28 mouse cellular contexts compared by ENCODE assay signal in the genomic region with DNA sequence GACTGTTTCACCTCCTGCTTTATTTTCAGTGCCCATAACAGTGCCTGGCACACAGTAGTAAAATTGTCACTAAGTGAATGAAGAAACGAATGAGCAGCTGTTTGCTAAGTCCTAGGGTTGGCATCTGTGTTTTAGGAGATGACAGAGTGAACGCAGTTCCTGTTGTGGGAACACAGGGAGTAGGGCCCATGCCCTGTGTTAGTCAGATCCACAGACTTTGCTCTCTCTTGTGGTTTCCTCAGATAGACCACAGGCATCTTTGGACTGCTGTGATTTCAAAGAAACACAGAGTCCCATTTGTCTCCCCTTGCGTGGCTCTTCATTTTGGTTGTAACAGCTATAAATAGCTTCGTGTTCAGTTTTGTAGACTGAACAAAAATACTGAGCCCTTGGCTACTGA. TPM values are rescaled to one million over a fixed set of nuclear protein-coding genes. Genes with fewer than 3 reads are reported as not detected.
DNase-seq lines count a peak whose midpoint lies in the region; ATAC-seq and TF ChIP-seq lines count a peak whose summit lies in the region.
"Had no signal": no experiment of that assay in that cellular context is flagged by ENCODE, and none has a peak within 500 bp of the region (broad histone marks: within the 10 kb centered on the region; RNA-seq: fewer than 3 reads in every experiment).

No protein-coding gene starts in this region.

- H3K9me3 ChIP-seq in embryonic facial prominence, embryonic 13.5 days: no peaks in the 10 kb centered on the region
- no peaks in the 10 kb centered on the region for H3K9me3 ChIP-seq in embryonic facial prominence, embryonic 10.5 days
- no peaks in the 10 kb centered on the region for H3K9me3 ChIP-seq in embryonic facial prominence, embryonic 15.5 days (replicated peaks)
- H3K9me3 ChIP-seq: embryonic facial prominence, embryonic 12.5 days; forebrain, embryonic 10.5 days; heart, embryonic 13.5 days; hindbrain, embryonic 12.5 days; midbrain, embryonic 10.5 days; neural tube, embryonic 13.5 days; stomach, embryonic 15.5 days had no signal

- H3K4me1 ChIP-seq in embryonic facial prominence, embryonic 13.5 days: peaks cover 3% of the 10 kb centered on the region
- peaks cover 3% of the 10 kb centered on the region; the same call in 1 of the 2 replicates for H3K4me1 ChIP-seq in embryonic facial prominence, embryonic 10.5 days
- peaks cover 10% of the 10 kb centered on the region for H3K4me1 ChIP-seq in embryonic facial prominence, embryonic 15.5 days
- H3K4me1 ChIP-seq: embryonic facial prominence, embryonic 12.5 days; heart, embryonic 13.5 days; hindbrain, embryonic 12.5 days; stomach, embryonic 15.5 days had no signal

- no peaks in the 10 kb centered on the region for H3K79me2 ChIP-seq in myocyte (ENCODE audit: control insufficient read depth, insufficient read depth)

- no peak for DNase-seq in embryonic facial prominence, embryonic 10.5 days (ENCODE audit: low spot score)
- peak; percentile 92 for DNase-seq in Muller cell, postnatal 12 days (ENCODE audit: inconsistent ontology term)
- DNase-seq in left cerebral cortex, postnatal 4 days: no peak
- DNase-seq in cerebellum, postnatal 25 days: no peak
- no peak for DNase-seq in right cerebral cortex, postnatal 36 days (ENCODE audit: low spot score in 2 of 2)
- DNase-seq: adrenal gland, postnatal 14 days; B cell, adult 2 months; cerebellum, adult 9-10 months; gastrocnemius, postnatal 14 days; heart, adult 2 months; heart, postnatal 14 days; kidney, adult 8-10 months; kidney, postnatal 10 days; retina, postnatal 1 day; right cerebral cortex, postnatal 4 days; thymus, postnatal 36 days had no signal

- H3K27me3 ChIP-seq in embryonic facial prominence, embryonic 13.5 days: no peaks in the 10 kb centered on the region
- H3K27me3 ChIP-seq in embryonic facial prominence, embryonic 10.5 days (replicated peaks; ENCODE audit: low read depth, poor library complexity, severe bottlenecking): no peaks in the 10 kb centered on the region
- H3K27me3 ChIP-seq in embryonic facial prominence, embryonic 15.5 days: no peaks in the 10 kb centered on the region
- H3K27me3 ChIP-seq in myocyte (ENCODE audit: control insufficient read depth, insufficient read depth, insufficient read length): no peaks in the 10 kb centered on the region
- H3K27me3 ChIP-seq: embryonic facial prominence, embryonic 12.5 days; heart, embryonic 13.5 days; hindbrain, embryonic 12.5 days; neural tube, embryonic 13.5 days; stomach, embryonic 15.5 days had no signal

- H3K36me3 ChIP-seq in embryonic facial prominence, embryonic 13.5 days: peaks cover 59% of the 10 kb centered on the region
- peaks cover 57% of the 10 kb centered on the region for H3K36me3 ChIP-seq in embryonic facial prominence, embryonic 10.5 days (replicated peaks)
- H3K36me3 ChIP-seq in embryonic facial prominence, embryonic 15.5 days: peaks cover 39% of the 10 kb centered on the region
- H3K36me3 ChIP-seq in myocyte (ENCODE audit: control insufficient read depth, insufficient read depth): peaks cover 8% of the 10 kb centered on the region

- WGBS in embryonic facial prominence, embryonic 13.5 days: 59% methylated on average over 4 of the region's 4 CpGs
- WGBS in embryonic facial prominence, embryonic 10.5 days: 88% methylated on average over 4 of the region's 4 CpGs
- 49% methylated on average over 4 of the region's 4 CpGs for WGBS in embryonic facial prominence, embryonic 15.5 days

- no peak overlapping the region for H3K9ac ChIP-seq in embryonic facial prominence, embryonic 13.5 days
- H3K9ac ChIP-seq in embryonic facial prominence, embryonic 15.5 days: no peak overlapping the region
- H3K9ac ChIP-seq: embryonic facial prominence, embryonic 12.5 days; heart, embryonic 13.5 days; hindbrain, embryonic 12.5 days; neural tube, embryonic 13.5 days; stomach, embryonic 15.5 days had no signal

- no peak for ATAC-seq in embryonic facial prominence, embryonic 13.5 days (ENCODE audit: insufficient number of reproducible peaks, insufficient read depth, low FRiP score, low TSS enrichment, low read depth)
- ATAC-seq in embryonic facial prominence, embryonic 15.5 days (ENCODE audit: insufficient number of reproducible peaks, low FRiP score, low TSS enrichment, low read depth): peak; percentile 79; the same call in 1 of the 2 replicates
- ATAC-seq: forebrain, embryonic 16.5 days had no signal

- H3K4me2 ChIP-seq in embryonic facial prominence, embryonic 13.5 days: no peak overlapping the region
- no peak overlapping the region for H3K4me2 ChIP-seq in embryonic facial prominence, embryonic 15.5 days (replicated peaks)
- H3K4me2 ChIP-seq in myocyte (ENCODE audit: low read depth): peak overlapping the region; percentile 68
- H3K4me2 ChIP-seq: embryonic facial prominence, embryonic 12.5 days; heart, embryonic 13.5 days; hindbrain, embryonic 12.5 days; neural tube, embryonic 13.5 days; stomach, embryonic 15.5 days had no signal

- peak overlapping the region; percentile 44 for H3K27ac ChIP-seq in embryonic facial prominence, embryonic 13.5 days
- no peak overlapping the region for H3K27ac ChIP-seq in embryonic facial prominence, embryonic 10.5 days (replicated peaks)
- H3K27ac ChIP-seq in embryonic facial prominence, embryonic 15.5 days (replicated peaks): no peak overlapping the region
- H3K27ac ChIP-seq: embryonic facial prominence, embryonic 12.5 days; forebrain, embryonic 10.5 days; heart, adult 2 months; heart, embryonic 13.5 days; hindbrain, embryonic 12.5 days; macrophage; midbrain, embryonic 10.5 days; neural tube, embryonic 13.5 days; stomach, embryonic 15.5 days had no signal

- no peak overlapping the region for H3K4me3 ChIP-seq in embryonic facial prominence, embryonic 13.5 days
- H3K4me3 ChIP-seq in embryonic facial prominence, embryonic 10.5 days: no peak overlapping the region
- H3K4me3 ChIP-seq in embryonic facial prominence, embryonic 15.5 days (replicated peaks): no peak overlapping the region
- no peak overlapping the region for H3K4me3 ChIP-seq in myocyte
- H3K4me3 ChIP-seq: embryonic facial prominence, embryonic 12.5 days; forebrain, embryonic 10.5 days; heart, adult 2 months; heart, embryonic 13.5 days; hindbrain, embryonic 12.5 days; midbrain, embryonic 10.5 days; neural tube, embryonic 13.5 days; stomach, embryonic 15.5 days had no signal

- intact Hi-C loops in left cerebral cortex, postnatal 4 days (cut with DNase I): no loop called here

- no peak overlapping the region for H3ac ChIP-seq in myocyte (ENCODE audit: control insufficient read depth, insufficient read length)

- TF ChIP-seq POLR2A in myocyte (IDR thresholded peaks at IDR 0.05; ENCODE audit: insufficient read length, low read depth): no peak

TF ChIP-seq in myocyte, 11 proteins besides CTCF, POLR2A, EP300 and RAD21:
- TF ChIP-seq TCF3 (IDR thresholded peaks at IDR 0.05; ENCODE audit: insufficient read length, low read depth) (peak; percentile 35), E2F4 (IDR thresholded peaks at IDR 0.05; ENCODE audit: insufficient read depth) (no peak), POLR2AphosphoS2 (IDR thresholded peaks at IDR 0.05; ENCODE audit: insufficient read length, low read depth) (no peak), MAX (IDR thresholded peaks at IDR 0.05; ENCODE audit: low read depth) (no peak), CEBPB (IDR thresholded peaks at IDR 0.05; ENCODE audit: insufficient read depth, poor library complexity, severe bottlenecking) (peak; percentile 33; the same call in 1 of the 2 replicates), USF1 (IDR thresholded peaks at IDR 0.05; ENCODE audit: low read depth) (no peak), TCF12 (IDR thresholded peaks at IDR 0.05; ENCODE audit: insufficient read depth, poor library complexity, severe bottlenecking) (peak; percentile 73), SRF (IDR thresholded peaks at IDR 0.05; ENCODE audit: control insufficient read depth, insufficient read length, low read depth) (no peak), MYOD1 (IDR thresholded peaks at IDR 0.05; ENCODE audit: control insufficient read depth in 1 of 3, insufficient read length in 2 of 3, low read depth in 2 of 3) (peak; percentile 70 to 90 (median 84)), MYOG (IDR thresholded peaks at IDR 0.05; ENCODE audit: control insufficient read depth in 1 of 3, insufficient read depth in 1 of 3, insufficient read length in 2 of 3, low read depth in 2 of 3) (peak in 2 of 3 experiments; percentile 56 to 79), REST (IDR thresholded peaks at IDR 0.05; ENCODE audit: insufficient read depth, insufficient read length) (no peak)

RNA-seq across cellular contexts. Expression of gene Atp6v0e2, which starts 27.0 kb away (rescaled TPM):
- polyA plus RNA-seq in embryonic facial prominence, embryonic 13.5 days (2015; fragmentation: Nextera tagmentation; extraction: Ambion mirVana): 13.4 and 13.9 TPM in 2 replicates
- polyA plus RNA-seq in embryonic facial prominence, embryonic 10.5 days (2016; fragmentation: Nextera tagmentation; extraction: Ambion mirVana): 22.7 and 24.1 TPM in 2 replicates
- 21.9 and 25.7 TPM in 2 replicates for polyA plus RNA-seq in embryonic facial prominence, embryonic 15.5 days (2015; fragmentation: Nextera tagmentation; extraction: Ambion mirVana)
- 5.1 TPM for polyA plus RNA-seq in myocyte (2012; fragmentation: generic; extraction: Trizol)
- total RNA-seq in left cerebral cortex, postnatal 4 days (2021): 100 to 1,000 TPM; 254 to 288 TPM
- polyA plus RNA-seq: macrophage had no signal

RNA-seq across cellular contexts. Expression of gene Lrrc61, which starts 44.2 kb away (rescaled TPM):
- 10.5 and 10.8 TPM in 2 replicates for polyA plus RNA-seq in embryonic facial prominence, embryonic 13.5 days (2015; fragmentation: Nextera tagmentation; extraction: Ambion mirVana)
- polyA plus RNA-seq in embryonic facial prominence, embryonic 10.5 days (2016; fragmentation: Nextera tagmentation; extraction: Ambion mirVana): 17.7 and 18.9 TPM in 2 replicates
- 11.8 and 13.7 TPM in 2 replicates for polyA plus RNA-seq in embryonic facial prominence, embryonic 15.5 days (2015; fragmentation: Nextera tagmentation; extraction: Ambion mirVana)
- 10.0 TPM for polyA plus RNA-seq in myocyte (2012; fragmentation: generic; extraction: Trizol)
- total RNA-seq in left cerebral cortex, postnatal 4 days (2021): 10 to 100 TPM; 28.8 to 35.0 TPM
